15 mouse cellular contexts compared by ENCODE assay signal in the genomic region with DNA sequence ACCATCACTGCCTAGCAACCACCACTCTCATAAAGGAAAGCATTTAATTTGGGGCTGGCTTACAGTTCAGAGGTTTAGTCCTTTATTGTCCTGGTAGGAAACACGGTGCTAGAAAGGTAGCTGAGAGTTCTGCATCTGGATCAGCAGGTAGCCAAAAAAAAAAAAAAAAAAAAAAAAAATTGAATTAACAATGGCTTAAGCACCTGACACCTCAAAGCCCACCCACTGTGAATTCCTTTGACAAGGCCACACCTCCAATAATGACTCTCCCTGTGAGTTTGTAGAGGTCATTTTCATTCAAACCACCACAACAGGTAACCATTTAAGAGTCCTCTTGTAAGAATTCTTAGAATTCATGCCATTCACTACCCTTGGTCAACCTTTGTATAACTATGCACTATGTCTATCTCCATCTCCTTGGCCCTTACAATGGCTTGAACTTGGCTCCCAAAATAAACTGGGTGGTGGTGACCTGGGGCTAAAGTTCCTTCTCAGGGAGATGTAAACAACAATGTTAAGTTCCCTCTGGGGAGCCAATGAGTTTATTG.
"Had no signal": no experiment of that assay in that cellular context is flagged by ENCODE, and none has a peak within 500 bp of the region (broad histone marks: within the 10 kb centered on the region; RNA-seq: fewer than 3 reads in every experiment).

No protein-coding gene starts in this region.

- H3K27ac ChIP-seq: midbrain, embryonic 10.5 days; neural tube, embryonic 13.5 days; neural tube, embryonic 15.5 days had no signal

- H3K9me3 ChIP-seq: midbrain, embryonic 10.5 days; neural tube, embryonic 13.5 days; neural tube, embryonic 15.5 days had no signal

- H3K9ac ChIP-seq: lung, embryonic 14.5 days; neural tube, embryonic 13.5 days; neural tube, embryonic 15.5 days had no signal

- H3K4me3 ChIP-seq: midbrain, embryonic 10.5 days; myocyte; neural tube, embryonic 13.5 days; neural tube, embryonic 15.5 days had no signal

- H3K27me3 ChIP-seq: neural tube, embryonic 13.5 days; neural tube, embryonic 15.5 days had no signal

- DNase-seq: lung, adult 18-20 months; lung, embryonic 14.5 days; lung, postnatal 10 days; lung, postnatal 4 days; midbrain, embryonic 14.5 days; right cerebral cortex, postnatal 14 days; spleen, adult 18-20 months; thymus, adult 18-20 months; thymus, postnatal 14 days; thymus, postnatal 36 days had no signal

- ATAC-seq: midbrain, embryonic 16.5 days had no signal

- H3K4me2 ChIP-seq: lung, embryonic 14.5 days; neural tube, embryonic 13.5 days; neural tube, embryonic 15.5 days had no signal
